Mouse (Mus musculus): Measurements from ENCODE around the gene Sgcd.

GRCm38 (mm10) chr11:47377421-47377820 lies 611.3 kb downstream of the Sgcd start:
- TF ChIP-seq CTCF (IDR thresholded peaks at IDR 0.05; ENCODE audit: low read depth) (no peak), EP300 (IDR thresholded peaks at IDR 0.05; ENCODE audit: low read depth) (no peak)

Data from heart, postnatal 0 days (tissue).